Mouse (Mus musculus) thymus, adult 18-20 months (tissue): ENCODE results near the gene Itpr1.
"Not testable (repeated sequence)": the region's sequence is repeated elsewhere in the genome, so short reads cannot be mapped to it uniquely, and the experiment has no call there.

Experiments used
- DNase-seq, 2 experiments: peaks; one replicate each; pipeline ENCODE4 v3.0.0; 2022; ENCODE audit warnings: mixed read lengths in 2 of 2

Itpr1 gene

DNA sequence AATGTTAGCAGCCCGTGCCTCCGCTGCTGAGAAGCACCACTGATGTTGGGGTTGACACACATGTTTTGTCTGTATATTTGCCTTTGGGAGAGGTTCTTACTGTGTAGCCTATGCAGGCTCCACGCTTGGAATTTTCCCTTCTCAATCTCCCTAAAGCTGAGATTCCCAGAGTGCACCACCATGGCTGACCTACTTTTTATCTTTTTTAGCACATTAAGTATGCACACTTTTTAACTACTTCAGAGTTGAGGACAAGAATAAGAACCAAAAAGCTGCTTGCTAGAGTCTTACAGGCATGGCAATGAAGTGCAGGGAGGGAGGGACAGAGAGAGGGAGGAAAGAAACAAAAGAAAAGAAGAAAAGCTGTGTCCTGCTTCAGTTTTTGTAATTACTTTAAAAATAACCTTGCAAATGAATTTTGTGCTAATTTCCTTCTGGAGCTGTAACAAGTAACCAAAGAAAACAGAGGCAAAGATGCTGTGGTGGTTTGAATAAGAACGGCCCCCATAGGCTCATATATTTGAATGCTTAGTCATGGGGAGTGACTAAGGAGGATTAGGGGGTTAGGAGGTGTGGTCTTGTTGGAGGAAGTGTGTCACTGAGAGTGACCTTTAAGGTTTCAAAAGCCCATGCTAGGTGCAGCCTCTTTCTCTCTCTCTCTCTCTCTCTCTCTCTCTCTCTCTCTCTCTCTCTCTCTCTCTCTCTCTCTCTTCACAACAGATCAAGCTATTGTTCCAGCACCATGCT, 344.9 kb downstream of the Itpr1 start:
- no peak for DNase-seq

DNA sequence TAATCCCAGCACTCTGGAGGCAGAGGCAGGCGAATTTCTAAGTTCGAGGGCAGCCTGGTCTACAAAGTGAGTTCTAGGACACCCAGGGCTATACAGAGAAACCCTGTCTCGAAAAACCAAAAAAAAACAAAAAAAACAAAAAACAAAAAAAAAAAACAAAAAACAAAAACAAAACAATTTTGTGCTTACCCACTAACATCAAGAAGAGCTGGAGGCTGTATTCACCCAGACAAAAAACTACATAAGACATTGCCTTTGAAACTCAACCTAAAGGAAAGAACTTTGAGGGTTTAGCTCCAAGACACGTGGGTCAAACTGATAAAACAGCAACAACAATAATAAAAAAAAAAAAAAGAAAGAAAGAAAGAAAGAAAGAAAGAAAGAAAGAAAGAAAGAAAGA, 346.3 kb downstream of the Itpr1 start:
- DNase-seq, result not testable (repeated sequence)

DNA sequence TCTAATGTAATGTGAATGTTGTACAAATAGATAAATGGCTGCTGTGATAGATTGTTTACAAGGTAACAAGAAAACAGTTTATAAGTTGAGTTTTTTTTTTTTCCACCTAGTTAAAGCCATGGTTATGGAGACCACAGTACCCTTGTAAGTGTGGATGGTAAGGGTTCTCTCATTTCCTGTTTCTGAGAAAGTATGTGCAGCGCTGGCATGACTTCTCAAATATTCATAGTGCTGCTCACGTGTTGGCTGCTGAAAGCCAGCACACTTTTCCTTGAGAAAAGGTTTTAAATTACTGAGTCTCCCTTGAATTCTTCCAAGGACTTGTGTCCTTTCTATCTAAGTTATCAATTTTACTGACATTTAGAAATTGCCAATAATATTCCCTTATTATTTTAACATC, 350.1 kb downstream of the Itpr1 start:
- no peak for DNase-seq

DNA sequence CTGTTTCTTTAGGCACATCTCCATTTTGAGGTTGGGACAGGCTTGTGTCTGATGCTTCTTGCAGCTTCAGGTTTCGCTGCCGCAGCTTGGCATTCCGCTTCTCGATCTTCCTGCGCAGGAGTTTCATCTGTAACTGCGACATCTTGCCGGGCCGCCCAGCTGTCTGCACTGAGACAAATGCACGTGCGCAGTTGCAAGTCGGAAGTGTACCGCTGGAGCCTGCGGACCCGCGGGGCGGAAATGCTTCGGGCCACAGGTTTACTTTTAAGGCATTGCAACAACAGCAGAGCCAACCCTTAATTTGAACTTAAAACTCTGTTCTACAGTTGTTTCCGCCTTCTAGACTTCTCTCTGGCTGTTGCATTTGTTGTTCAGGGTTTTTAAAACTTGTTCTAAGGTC, 352.6 kb downstream of the Itpr1 start:
- DNase-seq, result not testable (repeated sequence)

DNA sequence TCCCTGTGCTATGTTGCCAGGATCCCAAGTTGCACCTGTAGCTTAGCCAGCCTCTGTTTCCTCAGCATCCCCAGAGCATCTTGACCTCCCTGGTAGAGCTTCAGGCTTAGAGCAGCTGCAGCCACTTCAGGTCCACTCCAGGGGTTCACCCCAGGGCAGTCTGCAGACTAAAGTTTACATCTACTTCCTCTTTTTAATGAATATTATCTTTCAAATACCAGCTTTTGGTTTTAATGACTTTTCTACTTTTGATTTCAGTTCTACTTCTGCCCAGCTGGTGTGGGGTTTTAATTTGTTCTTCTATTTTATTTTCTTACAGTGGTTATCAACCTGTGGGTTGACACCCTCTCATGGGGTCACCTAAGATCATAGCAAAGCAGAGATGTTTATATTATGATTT, 353.7 kb downstream of the Itpr1 start:
- no peak for DNase-seq

DNA sequence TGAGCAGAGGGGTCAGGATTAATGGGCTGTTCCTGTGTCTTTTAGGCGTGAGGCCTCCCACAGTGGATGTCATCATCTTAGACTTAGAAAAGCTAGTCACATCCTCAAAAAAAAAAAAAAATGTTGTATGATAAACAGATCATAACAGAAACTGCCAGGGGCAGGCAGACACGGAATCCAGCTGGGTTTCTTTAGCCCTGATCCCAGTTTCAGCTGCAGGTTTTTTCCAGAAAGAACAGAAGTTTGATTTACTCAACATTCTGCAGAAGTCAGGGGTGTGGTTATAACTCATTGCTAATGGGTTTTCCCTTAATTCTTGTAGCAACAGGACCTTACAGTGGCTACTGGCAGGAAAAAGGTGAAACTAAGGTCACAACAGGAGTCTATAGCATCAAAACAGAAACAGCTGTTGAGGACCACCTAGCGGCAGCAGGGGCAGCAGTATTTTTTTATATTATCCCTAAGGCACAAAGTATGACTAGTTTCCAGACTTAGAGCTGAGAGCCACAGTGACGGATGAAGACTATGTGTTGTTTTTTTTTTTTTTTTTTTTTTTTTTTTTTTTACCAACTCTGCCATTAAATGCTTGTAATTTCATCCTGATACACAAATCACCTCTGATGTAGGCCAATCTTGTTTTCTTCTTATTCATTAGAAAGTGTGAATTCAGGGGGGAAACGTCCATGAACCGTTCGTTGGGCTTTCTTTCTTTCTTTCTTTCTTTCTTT, 356.7 kb downstream of the Itpr1 start:
- DNase-seq, result no peak

DNA sequence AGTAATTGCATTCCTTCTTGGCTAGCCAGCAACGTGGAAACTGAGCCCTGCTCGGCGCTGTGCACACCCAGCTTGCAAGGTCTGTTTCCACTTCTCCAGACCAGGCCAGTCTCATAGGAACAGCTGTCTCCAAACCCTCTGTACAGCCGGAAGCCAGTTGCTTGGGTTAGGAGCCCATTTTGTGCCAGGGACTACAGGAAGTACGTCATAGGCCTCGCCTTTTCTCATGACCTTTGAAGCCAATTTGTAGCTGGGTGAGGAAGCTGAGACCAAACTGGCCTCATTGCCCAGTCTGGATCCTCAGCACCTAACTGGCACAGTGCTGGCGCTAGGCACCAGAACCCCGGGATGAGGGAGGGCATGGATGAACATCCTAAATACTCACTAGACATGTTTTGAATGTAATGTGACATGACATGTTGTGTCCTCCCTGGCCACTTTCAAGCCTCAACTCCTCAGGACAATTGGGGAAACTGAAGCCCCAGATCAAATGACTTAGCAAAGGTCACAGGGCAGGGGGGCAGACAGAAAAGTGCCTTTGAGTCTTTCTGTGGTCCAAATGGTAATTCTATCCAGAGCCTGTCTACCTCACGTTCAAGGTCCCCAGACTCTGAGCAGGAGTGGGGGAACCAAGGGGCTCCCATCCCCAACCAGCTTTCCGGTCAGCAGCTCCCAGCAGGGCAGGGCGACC, 357.6 kb downstream of the Itpr1 start:
- DNase-seq, result peak; percentile 8 to 38

DNA sequence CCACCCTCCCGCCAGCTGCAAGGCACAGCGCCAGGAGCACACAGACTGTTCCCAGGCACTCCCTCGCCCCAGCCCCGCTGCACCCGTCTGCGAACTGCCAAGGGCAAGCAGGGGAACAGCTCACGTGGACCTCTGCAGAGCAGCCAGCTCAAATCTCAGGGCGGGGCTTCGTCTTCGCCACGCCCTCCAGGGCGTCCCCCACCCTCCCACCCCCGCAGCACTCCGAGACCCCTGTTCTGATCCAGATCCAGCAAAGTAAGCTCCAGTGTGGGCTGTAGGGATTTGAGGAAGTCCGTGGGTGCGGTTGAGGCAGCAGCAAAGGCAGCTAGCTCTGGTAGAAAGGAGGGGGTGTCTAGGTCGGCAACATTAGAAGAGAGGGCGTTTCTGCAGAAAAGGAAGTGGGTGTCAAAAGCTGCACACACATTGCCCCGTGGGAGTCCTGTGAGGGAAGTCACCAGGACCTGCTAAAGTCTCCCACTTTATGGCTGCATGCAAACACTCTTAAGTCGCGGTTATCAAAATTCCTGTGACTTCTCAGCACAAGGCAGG, 358.2 kb downstream of the Itpr1 start:
- DNase-seq, result peak; percentile 67 to 78

DNA sequence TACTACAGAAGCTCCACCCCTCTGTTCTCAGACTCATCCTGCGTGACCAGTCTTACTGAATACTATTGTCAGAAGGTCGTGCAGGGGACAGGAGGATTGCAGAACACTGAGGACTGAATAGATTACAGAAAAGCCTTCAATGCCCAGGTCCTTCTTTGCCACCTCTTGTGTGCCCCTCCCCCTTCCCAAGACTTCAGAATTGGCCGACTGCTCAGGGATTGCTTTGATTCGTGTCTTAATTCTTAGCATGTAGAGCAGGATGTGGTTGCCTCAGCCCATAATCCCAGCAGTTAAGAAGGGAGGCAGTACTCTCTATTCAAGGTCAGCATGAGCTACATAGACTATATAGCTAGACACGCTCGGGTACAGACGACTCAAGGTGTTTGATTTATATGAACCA, 359.8 kb downstream of the Itpr1 start:
- no peak for DNase-seq

DNA sequence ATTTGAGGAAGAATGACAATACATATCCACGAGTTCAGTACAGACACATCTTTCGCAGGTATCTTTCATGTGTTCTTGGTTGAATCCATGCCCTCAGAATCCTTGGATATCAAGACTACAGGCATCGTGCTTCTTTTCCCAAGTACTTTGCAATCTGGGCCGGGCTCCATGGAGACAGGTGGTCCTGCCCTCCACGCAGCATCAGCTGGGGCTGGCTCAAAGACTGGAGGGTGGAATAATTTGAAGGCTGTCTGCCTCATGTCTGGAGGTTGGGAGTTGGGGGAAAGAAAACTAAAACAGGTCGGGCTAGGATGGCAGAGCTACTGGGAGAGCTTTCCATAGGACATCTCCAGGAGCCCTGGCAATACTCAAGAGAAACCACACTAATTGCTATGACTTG, 364.2 kb downstream of the Itpr1 start:
- no peak for DNase-seq

DNA sequence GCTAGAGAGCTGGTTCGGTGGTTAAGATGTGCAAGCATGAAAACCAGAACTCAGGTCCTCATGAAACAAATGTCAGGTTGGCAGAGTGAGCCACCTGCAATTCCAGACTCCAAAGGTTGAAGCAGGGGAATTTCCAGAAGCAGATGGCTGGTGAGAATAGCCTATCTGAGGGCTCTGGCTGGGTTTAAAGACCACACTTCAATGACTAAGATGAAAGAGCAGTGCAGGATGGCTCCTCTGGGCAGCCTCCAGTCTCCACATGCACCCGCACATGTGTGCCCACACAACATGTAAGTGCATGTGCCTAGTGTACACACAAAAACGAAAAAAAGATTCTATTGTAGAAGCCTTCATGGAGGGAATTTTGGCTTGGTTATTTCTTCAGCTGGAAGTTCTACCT, 375.5 kb downstream of the Itpr1 start:
- DNase-seq, result no peak

DNA sequence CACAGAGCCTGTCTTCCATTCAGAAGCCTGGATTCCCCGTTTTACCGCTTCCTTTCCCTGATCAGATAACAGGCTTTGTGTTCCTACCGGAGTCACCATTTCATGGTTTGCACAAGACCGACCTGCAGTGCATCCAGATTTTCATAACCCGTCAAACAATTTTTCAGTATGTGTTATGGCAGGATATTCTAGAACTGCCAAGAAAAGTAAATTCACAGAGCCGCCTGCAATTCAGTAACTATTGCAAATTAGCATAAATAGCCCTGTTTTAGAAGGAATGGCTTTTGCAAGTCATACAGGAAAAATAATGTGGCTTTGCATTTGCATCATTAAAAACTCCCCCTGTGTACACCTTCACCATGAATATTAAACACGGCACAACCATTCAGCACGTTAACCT, 379.3 kb downstream of the Itpr1 start:
- DNase-seq, result no peak

DNA sequence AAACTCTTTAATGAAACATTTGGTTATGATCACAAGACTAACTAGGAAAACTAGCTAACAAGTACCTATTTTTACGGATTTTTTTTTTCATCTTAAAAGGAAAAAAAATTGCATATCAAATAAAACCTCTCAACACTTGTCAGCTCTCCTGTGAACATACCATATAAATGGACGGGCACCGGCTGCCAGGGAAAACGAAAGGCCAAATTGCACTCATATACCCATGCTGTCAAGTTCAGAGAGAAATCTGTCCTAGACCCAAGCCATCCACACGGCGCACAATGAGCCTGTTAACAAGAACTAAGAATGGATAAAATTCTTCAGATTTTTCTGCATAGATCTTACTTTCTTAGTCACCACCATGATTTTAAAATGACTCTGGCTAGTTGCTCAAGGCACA, 379.7 kb downstream of the Itpr1 start:
- DNase-seq, result no peak

DNA sequence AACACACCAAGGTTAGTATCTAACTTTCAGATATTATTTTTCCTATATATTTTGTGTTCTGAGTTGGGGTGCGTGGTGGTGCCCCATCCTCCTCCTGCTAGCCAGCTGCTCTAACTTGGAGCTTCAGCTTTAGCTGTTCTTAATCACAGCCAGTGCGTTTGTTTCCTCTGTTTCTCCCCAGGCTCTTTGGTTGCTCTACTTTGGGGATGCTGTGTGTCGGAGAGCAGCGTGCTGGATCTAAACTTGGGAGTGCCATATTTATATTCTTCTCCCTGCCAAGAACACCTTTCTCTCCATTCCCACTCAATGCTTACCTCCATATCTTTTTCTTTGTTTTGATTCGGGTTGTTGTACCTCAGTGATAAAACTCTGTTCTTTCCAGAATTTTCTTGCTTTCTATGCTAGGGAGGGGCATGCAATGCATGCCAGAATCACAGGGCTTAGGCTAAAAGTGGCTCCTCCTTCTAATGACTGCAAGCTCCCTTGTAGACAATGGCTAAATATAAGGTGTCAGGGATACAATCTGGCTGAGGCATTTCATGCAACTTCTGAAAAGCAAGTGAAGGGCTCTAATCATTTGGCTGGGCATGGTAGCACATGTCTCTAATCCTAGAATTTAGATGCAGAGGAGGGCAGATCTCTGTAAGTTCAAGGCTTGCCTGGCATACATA, 381.4 kb downstream of the Itpr1 start:
- DNase-seq, result no peak

DNA sequence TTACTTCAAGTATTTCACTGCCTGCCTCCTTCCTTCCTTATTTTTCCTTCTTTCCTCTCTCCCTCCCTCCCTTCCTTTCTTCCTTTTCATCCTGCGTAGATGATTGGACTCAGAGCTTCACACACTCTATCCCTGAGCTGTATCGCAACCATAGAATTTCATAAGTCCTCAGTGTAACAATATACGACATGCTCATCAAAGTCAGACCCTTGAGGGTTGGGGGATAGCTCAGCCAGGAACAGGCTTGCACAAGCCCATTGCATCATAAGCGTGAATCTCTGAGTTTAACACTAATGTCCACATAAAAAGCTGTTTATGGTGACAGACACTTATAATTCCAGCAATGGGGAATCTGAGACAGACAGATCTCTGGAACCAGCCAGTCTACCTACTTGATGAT, 385.8 kb downstream of the Itpr1 start:
- no peak for DNase-seq

DNA sequence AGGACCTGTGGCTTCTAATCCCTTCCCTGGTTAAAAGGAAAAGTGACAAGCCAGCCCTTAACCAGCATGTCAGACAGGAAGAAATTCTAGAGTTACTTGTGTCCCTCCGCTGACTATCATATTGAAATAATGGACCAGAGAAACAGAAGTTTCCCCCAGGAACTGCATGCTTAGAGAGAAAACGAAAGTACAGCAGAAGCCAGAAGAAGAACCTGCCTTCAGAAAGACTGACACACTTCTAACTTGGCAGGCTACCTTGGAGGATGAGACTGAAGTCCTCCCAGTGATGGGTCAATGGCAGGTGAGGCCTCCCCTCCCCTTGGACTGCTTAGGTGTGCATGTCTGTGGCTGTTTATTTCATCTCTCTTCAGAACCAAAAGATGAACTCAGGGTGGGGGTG, 386.4 kb downstream of the Itpr1 start:
- DNase-seq, result no peak
